ENCODE assay signal across 8 mouse cellular contexts in genomic region chr5:147752914-147753341, GRCm38 (mm10). TPM values are rescaled to one million over a fixed set of nuclear protein-coding genes. Genes with fewer than 3 reads are reported as not detected.
DNase-seq lines count a peak whose midpoint lies in the region; ATAC-seq and TF ChIP-seq lines count a peak whose summit lies in the region.

No protein-coding gene starts in this region.

- DNase-seq in liver, embryonic 11.5 days (ENCODE audit: low spot score), result no peak
- DNase-seq in liver, result no peak
- DNase-seq in midbrain, postnatal 0 days (ENCODE audit: low spot score), result no peak
- DNase-seq in frontal cortex, postnatal 36 days (ENCODE audit: low spot score in 2 of 2), result no peak
- DNase-seq in cerebellum, adult 2 months, result no peak
- no peak for DNase-seq in left cerebral cortex, postnatal 36 days (ENCODE audit: low spot score in 2 of 2)

- peaks cover 11% of the 10 kb centered on the region for H3K4me1 ChIP-seq in liver, embryonic 11.5 days (replicated peaks; ENCODE audit: control insufficient read depth, insufficient read depth, low read length)
- H3K4me1 ChIP-seq in hindbrain, embryonic 12.5 days, result peaks cover 23% of the 10 kb centered on the region
- H3K4me1 ChIP-seq in limb, embryonic 13.5 days, result peaks cover 24% of the 10 kb centered on the region
- peaks cover 4% of the 10 kb centered on the region for H3K4me1 ChIP-seq in midbrain, postnatal 0 days (ENCODE audit: insufficient read depth, low read length)
- peaks cover 2% of the 10 kb centered on the region; the same call in 1 of the 2 replicates for H3K4me1 ChIP-seq in cerebellum, adult 2 months (ENCODE audit: control insufficient read depth, insufficient read depth, low read length)

- ATAC-seq in liver, embryonic 11.5 days (replicated peaks; ENCODE audit: low FRiP score), result peak; percentile 37; the same call in 1 of the 2 replicates
- no peak for ATAC-seq in hindbrain, embryonic 12.5 days (ENCODE audit: low FRiP score)
- ATAC-seq in limb, embryonic 13.5 days (ENCODE audit: low FRiP score, low read depth), result no peak
- ATAC-seq in midbrain, postnatal 0 days (ENCODE audit: low FRiP score), result no peak

- peak overlapping the region; percentile 31 for H3K4me3 ChIP-seq in liver, embryonic 11.5 days (ENCODE audit: low read depth, low read length)
- H3K4me3 ChIP-seq in hindbrain, embryonic 12.5 days, result no peak overlapping the region
- H3K4me3 ChIP-seq in limb, embryonic 13.5 days, result peak overlapping the region; percentile 28
- H3K4me3 ChIP-seq in midbrain, postnatal 0 days (ENCODE audit: low read depth, low read length), result peak overlapping the region; percentile 2; the same call in 1 of the 2 replicates
- no peak overlapping the region for H3K4me3 ChIP-seq in cerebellum, adult 2 months (replicated peaks; ENCODE audit: insufficient read depth, low read depth, low read length)

- intact Hi-C loops in left cerebral cortex, postnatal 36 days (cut with DNase I), result no loop called here

- no peaks in the 10 kb centered on the region for H3K9me3 ChIP-seq in liver, embryonic 11.5 days (ENCODE audit: control insufficient read depth, low read length)
- H3K9me3 ChIP-seq in hindbrain, embryonic 12.5 days (replicated peaks), result 0 out of 2 replicates have a peak, but pooled peaks cover 4% of the 10 kb centered on the region
- H3K9me3 ChIP-seq in limb, embryonic 13.5 days, result peaks cover 5% of the 10 kb centered on the region
- no peaks in the 10 kb centered on the region for H3K9me3 ChIP-seq in midbrain, postnatal 0 days (ENCODE audit: low read length)

- 1% methylated on average over 25 of the region's 25 CpGs for WGBS in liver, embryonic 11.5 days
- under 1% methylated on average over 25 of the region's 25 CpGs for WGBS in hindbrain, embryonic 12.5 days
- 2% methylated on average over 25 of the region's 25 CpGs for WGBS in limb, embryonic 13.5 days
- WGBS in midbrain, postnatal 0 days, result 3% methylated on average over 25 of the region's 25 CpGs
- 5% methylated on average over 25 of the region's 25 CpGs for WGBS in cerebellum, adult 2 months

- H3K27me3 ChIP-seq in liver, embryonic 11.5 days (replicated peaks; ENCODE audit: control insufficient read depth, insufficient read depth, low read length), result peaks cover 45% of the 10 kb centered on the region
- H3K27me3 ChIP-seq in hindbrain, embryonic 12.5 days, result peaks cover 51% of the 10 kb centered on the region
- peaks cover 64% of the 10 kb centered on the region for H3K27me3 ChIP-seq in limb, embryonic 13.5 days
- H3K27me3 ChIP-seq in midbrain, postnatal 0 days (ENCODE audit: insufficient read depth, low read length), result peaks cover 20% of the 10 kb centered on the region
- H3K27me3 ChIP-seq in cerebellum, adult 2 months (ENCODE audit: control insufficient read depth, insufficient read depth, low read length), result no peaks in the 10 kb centered on the region; the same call in 1 of the 2 replicates

- no peak overlapping the region for H3K27ac ChIP-seq in liver, embryonic 11.5 days (ENCODE audit: low read depth, low read length)
- no peak overlapping the region for H3K27ac ChIP-seq in hindbrain, embryonic 12.5 days
- no peak overlapping the region for H3K27ac ChIP-seq in limb, embryonic 13.5 days
- no peak overlapping the region for H3K27ac ChIP-seq in midbrain, postnatal 0 days (ENCODE audit: low read depth, low read length)
- no peak overlapping the region for H3K27ac ChIP-seq in cerebellum, adult 2 months (ENCODE audit: insufficient read depth, low read length)

- no peak for TF ChIP-seq POLR2A in cerebellum, adult 2 months (IDR thresholded peaks at IDR 0.05; ENCODE audit: borderline replicate concordance, insufficient read depth, low read length)

- H3K9ac ChIP-seq in liver, embryonic 11.5 days (ENCODE audit: low read depth, low read length), result no peak overlapping the region
- H3K9ac ChIP-seq in hindbrain, embryonic 12.5 days, result no peak overlapping the region
- no peak overlapping the region for H3K9ac ChIP-seq in limb, embryonic 13.5 days
- no peak overlapping the region for H3K9ac ChIP-seq in midbrain, postnatal 0 days (replicated peaks; ENCODE audit: low read length, poor library complexity, severe bottlenecking)

- H3K4me2 ChIP-seq in liver, embryonic 11.5 days, result peak overlapping the region; percentile 56
- H3K4me2 ChIP-seq in hindbrain, embryonic 12.5 days (replicated peaks), result peak overlapping the region; percentile 39
- peak overlapping the region; percentile 51 for H3K4me2 ChIP-seq in limb, embryonic 13.5 days (replicated peaks)
- peak overlapping the region; percentile 29; the same call in 1 of the 2 replicates for H3K4me2 ChIP-seq in midbrain, postnatal 0 days (ENCODE audit: low read depth, low read length, poor library complexity, severe bottlenecking)

- no peaks in the 10 kb centered on the region for H3K36me3 ChIP-seq in liver, embryonic 11.5 days (ENCODE audit: control insufficient read depth, insufficient read depth, low read length)
- H3K36me3 ChIP-seq in hindbrain, embryonic 12.5 days, result no peaks in the 10 kb centered on the region
- no peaks in the 10 kb centered on the region for H3K36me3 ChIP-seq in limb, embryonic 13.5 days
- H3K36me3 ChIP-seq in midbrain, postnatal 0 days (ENCODE audit: insufficient read depth, low read length), result no peaks in the 10 kb centered on the region

- TF ChIP-seq CTCF in midbrain, postnatal 0 days (IDR thresholded peaks at IDR 0.05), result no peak
- TF ChIP-seq CTCF in cerebellum, adult 2 months (IDR thresholded peaks at IDR 0.05; ENCODE audit: borderline replicate concordance, insufficient read depth, low read depth, low read length), result no peak

RNA-seq across cellular contexts. Expression of gene Flt1, which starts 27.1 kb away (rescaled TPM):
- 11.2 and 11.5 TPM in 2 replicates for polyA plus RNA-seq in liver, embryonic 11.5 days (2014; fragmentation: Nextera tagmentation; extraction: Ambion mirVana)
- 12.2 and 14.6 TPM in 2 replicates for polyA plus RNA-seq in hindbrain, embryonic 12.5 days (2016; fragmentation: Nextera tagmentation; extraction: Ambion mirVana)
- polyA plus RNA-seq in limb, embryonic 13.5 days (2015; fragmentation: Nextera tagmentation; extraction: Ambion mirVana), result 9.5 and 9.6 TPM in 2 replicates
- 15.2 and 16.8 TPM in 2 replicates for total RNA-seq in midbrain, postnatal 0 days (2014; rRNA removed)
- polyA plus RNA-seq in midbrain, postnatal 0 days (2015; fragmentation: Nextera tagmentation; extraction: Ambion mirVana), result 9.0 and 9.7 TPM in 2 replicates
- polyA plus RNA-seq in cerebellum, adult 2 months (2012; rRNA removed), result 21.4 and 24.7 TPM in 2 replicates
- 10 to 100 TPM; 30.5 to 41.9 TPM for total RNA-seq in left cerebral cortex, postnatal 36 days (2021)

Comparison
In these comparisons a context has a peak if more than half of its experiments do, and no peak if none do; other contexts are left out.
1. H3K4me3 ChIP-seq: peak in liver, embryonic 11.5 days (single experiment), limb, embryonic 13.5 days (single experiment) and midbrain, postnatal 0 days (single experiment); none in hindbrain, embryonic 12.5 days (single experiment) and cerebellum, adult 2 months (single experiment).
2. Peak in every context shown above with its lines, with median percentiles within 50 percentile points of each other: H3K4me2 ChIP-seq.